Mouse (Mus musculus): ENCODE measurements around the gene Folr1.

GRCm38 (mm10) chr7:101833916-101834584 is 36.5 kb downstream of the Folr1 start:
- no peak for TF ChIP-seq USF1 (IDR thresholded peaks at IDR 0.05; ENCODE audit: low read depth)
- TF ChIP-seq CTCF (IDR thresholded peaks at IDR 0.05; ENCODE audit: control insufficient read depth, insufficient read depth, insufficient read length): no peak
- no peak for TF ChIP-seq MAX (IDR thresholded peaks at IDR 0.05)
- TF ChIP-seq CEBPB (IDR thresholded peaks at IDR 0.05; ENCODE audit: low read depth): no peak
- peak; percentile 75 for TF ChIP-seq MYOD1 (IDR thresholded peaks at IDR 0.05; ENCODE audit: control insufficient read depth, insufficient read length, low read depth)
- no peak for TF ChIP-seq MYOG (IDR thresholded peaks at IDR 0.05; ENCODE audit: control insufficient read depth, extremely low read depth, insufficient read length)
- no peak for TF ChIP-seq FOSL1 (IDR thresholded peaks at IDR 0.05; ENCODE audit: insufficient read depth, low read length, poor library complexity, severe bottlenecking)
